Mouse (Mus musculus) cerebellum, adult 2 months (tissue): ENCODE measurements around the gene Ccdc142. TPM values are rescaled to one million over a fixed set of nuclear protein-coding genes. Genes with fewer than 3 reads are reported as not detected.

Source experiments
- DNase-seq, 2 experiments: peaks; one replicate each; pipeline ENCODE4 v3.0.0; 2021
- H3K27ac ChIP-seq: fragments of 200-500 bp; 2 replicates; pipeline ENCODE4 v1.5.1; 2012; ENCODE audit warnings: low read length, control low read depth, inconsistent platforms; ENCODE audit not compliant: insufficient read depth
- H3K27me3 ChIP-seq: fragments of 200-500 bp; 2 replicates; pipeline ENCODE4 v1.6.1; 2012; ENCODE audit warnings: inconsistent platforms, mild to moderate bottlenecking, low read length, moderate library complexity; ENCODE audit not compliant: control insufficient read depth, insufficient read depth
- H3K4me1 ChIP-seq: fragments of 200-500 bp; 2 replicates; pipeline ENCODE4 v1.6.1; 2011; ENCODE audit warnings: low read length; ENCODE audit not compliant: control insufficient read depth, insufficient read depth
- H3K4me3 ChIP-seq: fragments of 200-500 bp; replicated peaks from 2 replicates; pipeline ENCODE3; 2011; ENCODE audit warnings: mild to moderate bottlenecking, low read depth, low read length, control low read depth; ENCODE audit not compliant: insufficient read depth
- CTCF ChIP-seq: fragments of 200-500 bp; IDR thresholded peaks from 2 replicates; pipeline ENCODE4 v1.5.1; 2011; ENCODE audit warnings: low read depth, mild to moderate bottlenecking, control low read depth, low read length, moderate library complexity, borderline replicate concordance; ENCODE audit not compliant: insufficient read depth
- POLR2A ChIP-seq: fragments of 200-500 bp; IDR thresholded peaks from 2 replicates; pipeline ENCODE4 v1.6.1; 2011; ENCODE audit warnings: low read length, control low read depth, borderline replicate concordance; ENCODE audit not compliant: insufficient read depth
- WGBS: fragments of 180-500 bp; shearing (Covaris S2); methylation state at CpG from one replicate; pipeline ENCODE4 v1.1.7; 2018; 5-methylcytosine and 5-hydroxymethylcytosine counted together
- polyA plus RNA-seq: library from polyadenylated mRNA; depleted of rRNA; stranded (reverse); fragments of >200 nt; gene quantifications from 2 replicates; pipeline ENCODE4 v1.2.3, GENCODE M21; 2012

Gene Ccdc142
- polyA plus RNA-seq, 1 experiment, result 9.1 TPM

- no peak overlapping the region for H3K27ac ChIP-seq
- TF ChIP-seq POLR2A, result no peak
- no peak for TF ChIP-seq CTCF
- WGBS, result 31% methylated on average over 4 of the region's 4 CpGs
- no peak overlapping the region for H3K4me3 ChIP-seq
- peaks cover 20% of the 10 kb centered on the region for H3K4me1 ChIP-seq
- no peak for DNase-seq
- no peaks in the 10 kb centered on the region for H3K27me3 ChIP-seq
Measured at GRCm38 (mm10) chr6:83104158-83104557, 2.8 kb downstream of the Ccdc142 start.

DNA sequence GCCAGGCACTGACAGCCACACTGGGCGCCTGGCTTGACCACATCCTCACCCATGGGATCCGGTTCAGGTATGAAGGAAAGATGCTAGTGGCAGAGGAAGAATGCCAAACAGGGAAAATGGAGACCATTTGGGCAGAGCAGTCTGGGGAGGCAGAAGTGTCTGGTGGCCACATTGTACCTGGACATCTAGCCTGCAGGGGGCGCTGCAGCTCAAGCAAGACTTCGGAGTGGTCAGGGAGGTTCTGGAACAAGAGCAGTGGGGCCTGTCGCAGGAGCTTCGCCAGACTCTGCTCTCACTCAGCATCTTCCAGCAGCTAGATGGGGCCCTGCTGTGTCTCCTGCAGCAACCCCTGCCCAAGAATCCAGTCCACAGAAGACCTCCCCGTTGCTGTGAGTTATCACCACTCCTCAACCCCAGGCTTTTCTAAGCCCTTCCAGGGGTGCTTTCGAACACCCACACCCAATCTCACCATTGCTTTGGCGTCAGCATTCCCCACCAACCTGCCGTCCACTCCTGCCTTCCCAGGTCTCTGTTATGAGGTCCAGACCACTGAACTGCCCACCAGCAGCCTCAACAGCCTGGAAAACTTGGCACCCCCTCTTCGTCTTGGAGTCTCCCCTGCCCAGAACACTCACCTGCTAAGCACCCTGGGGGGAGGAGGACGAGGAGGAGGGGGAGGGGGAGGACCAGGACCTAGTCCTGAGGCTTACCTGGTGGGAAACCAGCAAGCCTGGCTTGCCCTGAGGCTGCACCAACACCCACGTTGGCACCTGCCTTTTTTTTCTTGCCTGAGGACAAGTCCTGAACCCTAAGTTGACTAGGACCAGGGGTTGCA lies 6.4 kb downstream of the Ccdc142 start:
- H3K4me1 ChIP-seq, result peaks cover 15% of the 10 kb centered on the region
- TF ChIP-seq CTCF, result peak; percentile 70
- no peak for TF ChIP-seq POLR2A
- H3K27me3 ChIP-seq, result no peaks in the 10 kb centered on the region
- peak; percentile 62 to 72 for DNase-seq
- peak overlapping the region; percentile 83; the same call in 1 of the 2 replicates for H3K27ac ChIP-seq
- 24% methylated on average over 13 of the region's 13 CpGs for WGBS
- peak overlapping the region; percentile 79 for H3K4me3 ChIP-seq

- WGBS, result under 1% methylated on average over 76 of the region's 76 CpGs
- Histone ChIP-seq H3K4me1 (peaks cover 6% of the 10 kb centered on the region; the same call in 1 of the 2 replicates), H3K27me3 (no peaks in the 10 kb centered on the region), H3K27ac (peak within 1 kb of the TSS; percentile 83), H3K4me3 (peak within 1 kb of the TSS; percentile 79)
- peak; percentile 84 to 89 for DNase-seq
- TF ChIP-seq POLR2A (peak; percentile 94), CTCF (no peak; the same call in 1 of the 2 replicates)
Measured at GRCm38 (mm10) chr6:83108762-83109668, 7.6 kb downstream of the Ccdc142 start, which contains the start of gene Mrpl53. Mrpl53 (plus strand) TSS chr6:83109040.

GRCm38 (mm10) chr6:83111510-83112136 lies 10.2 kb downstream of the Ccdc142 start:
- Histone ChIP-seq H3K4me1 (peaks cover 15% of the 10 kb centered on the region), H3K27me3 (no peaks in the 10 kb centered on the region), H3K27ac (no peak overlapping the region), H3K4me3 (no peak overlapping the region)
- WGBS, result 89% methylated on average over 4 of the region's 4 CpGs
- no peak for DNase-seq
- TF ChIP-seq POLR2A (no peak), CTCF (no peak)

DNA sequence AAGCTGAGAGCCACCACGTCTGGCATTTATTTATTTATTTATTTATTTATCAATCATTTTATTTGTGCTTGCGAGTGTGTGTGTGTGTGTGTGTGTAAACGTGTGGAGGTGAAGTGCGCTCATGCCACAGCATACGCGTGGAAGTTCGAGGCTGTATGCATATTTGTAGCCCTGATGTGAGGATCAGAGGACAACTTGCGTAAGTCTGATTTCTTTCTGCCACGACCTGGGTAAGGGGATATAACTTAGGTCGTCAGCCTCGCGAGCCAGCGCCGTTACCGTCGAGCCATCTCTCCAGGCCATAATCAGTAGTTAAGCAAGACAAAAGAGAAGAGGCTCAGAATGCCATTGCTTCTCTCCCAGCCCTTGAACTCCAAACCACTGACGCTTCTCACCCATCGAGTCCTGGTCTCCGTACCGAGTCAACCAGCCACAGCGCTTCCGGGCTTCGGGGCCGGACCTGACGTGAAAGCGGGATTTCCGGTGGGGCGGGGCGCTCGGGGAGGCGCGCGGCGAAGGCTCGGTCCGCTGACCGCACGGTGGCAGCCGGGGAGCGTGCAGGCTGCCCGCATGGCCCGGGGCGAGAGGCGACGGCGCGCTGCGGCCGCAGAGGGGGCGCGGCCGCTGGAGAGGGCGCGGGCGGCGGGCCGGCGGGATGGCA lies 13.7 kb downstream of the Ccdc142 start, which contains the start of gene Mogs:
Gene Mogs, plus strand, starts transcription at position 486 of the 661 bp plus-strand sequence.
- WGBS, result 2% methylated on average over 56 of the region's 58 CpGs
- DNase-seq, result peak; percentile 93
- peak within 1 kb of the TSS; percentile 60 for H3K27ac ChIP-seq
- H3K4me1 ChIP-seq, result peaks cover 14% of the 10 kb centered on the region
- no peaks in the 10 kb centered on the region for H3K27me3 ChIP-seq
- H3K4me3 ChIP-seq, result peak within 1 kb of the TSS; percentile 98
- TF ChIP-seq POLR2A (peak; percentile 94), CTCF (peak; percentile 27; the same call in 1 of the 2 replicates)

- Histone ChIP-seq H3K27ac (no peak overlapping the region), H3K27me3 (no peaks in the 10 kb centered on the region), H3K4me1 (peaks cover 15% of the 10 kb centered on the region), H3K4me3 (peak overlapping the region; percentile 98)
- under 1% methylated on average over 48 of the region's 48 CpGs for WGBS
- TF ChIP-seq CTCF (no peak), POLR2A (no peak)
- peak in 1 of 2 experiments; percentile 38 for DNase-seq
Measured at GRCm38 (mm10) chr6:83115682-83116372, 14.4 kb downstream of the Ccdc142 start.
